Mouse (Mus musculus): ENCODE data around the gene 1700034J05Rik. TPM values are rescaled to one million over a fixed set of nuclear protein-coding genes. Genes with fewer than 3 reads are reported as not detected.

Gene 1700034J05Rik
- total RNA-seq, 2 experiments from 2014 or later = not detected

GRCm38 (mm10) chr6:146926415-146926980, 27.7 kb downstream of the 1700034J05Rik start:
- DNase-seq = no peak

GRCm38 (mm10) chr6:146918341-146918740, 35.9 kb downstream of the 1700034J05Rik start:
- DNase-seq = no peak

- DNase-seq = no peak
These were observed 36.8 kb downstream of the 1700034J05Rik start for GRCm38 (mm10) chr6:146917396-146917795.

GRCm38 (mm10) chr6:146915808-146916207, 38.4 kb downstream of the 1700034J05Rik start:
- no peak for DNase-seq

- DNase-seq = no peak
These were observed 40.6 kb downstream of the 1700034J05Rik start for GRCm38 (mm10) chr6:146913489-146914198.

GRCm38 (mm10) chr6:146912835-146913488, 41.3 kb downstream of the 1700034J05Rik start:
- DNase-seq = no peak

GRCm38 (mm10) chr6:146910801-146911200, 43.4 kb downstream of the 1700034J05Rik start:
- DNase-seq = no peak

- DNase-seq = no peak
These were observed 44.3 kb downstream of the 1700034J05Rik start for GRCm38 (mm10) chr6:146909725-146910489.

GRCm38 (mm10) chr6:146908801-146909200, 45.4 kb downstream of the 1700034J05Rik start:
- DNase-seq = no peak

- no peak for DNase-seq
These were observed 46.4 kb downstream of the 1700034J05Rik start for GRCm38 (mm10) chr6:146907795-146908190.

- no peak for DNase-seq
These were observed 47.0 kb downstream of the 1700034J05Rik start for GRCm38 (mm10) chr6:146907061-146907794.

- DNase-seq = no peak
These were observed 48.0 kb downstream of the 1700034J05Rik start for GRCm38 (mm10) chr6:146906000-146906786.

- no peak for DNase-seq
These were observed 49.5 kb downstream of the 1700034J05Rik start for GRCm38 (mm10) chr6:146904707-146905106.

- DNase-seq = no peak
These were observed 50.6 kb downstream of the 1700034J05Rik start for GRCm38 (mm10) chr6:146903632-146904031.

GRCm38 (mm10) chr6:146901929-146902328, 52.3 kb downstream of the 1700034J05Rik start:
- no peak for DNase-seq

Other genes starting within 250 kb of the 1700034J05Rik start
- 1 to 10 TPM; 5.9 to 8.6 TPM for gene Stk38l, start 229.4 kb downstream of the 1700034J05Rik start, total RNA-seq (2021)
- gene Arntl2, start 158.4 kb downstream of the 1700034J05Rik start, total RNA-seq (2021) = 1 to 10 TPM in 1 of 2 experiments, under 1 TPM in 1; 0.61 to 1.2 TPM
- not detected for gene Smco2, start 104.3 kb downstream of the 1700034J05Rik start, total RNA-seq (2021)
- 10 to 100 TPM; 32.7 to 33.7 TPM for gene Ppfibp1, start 65.9 kb downstream of the 1700034J05Rik start, total RNA-seq (2021)
- under 1 TPM; 0.54 to 0.59 TPM for gene Rep15, start 78.2 kb upstream of the 1700034J05Rik start, total RNA-seq (2021)
- 10 to 100 TPM; 51.7 to 59.4 TPM for gene Mrps35, start 88.3 kb upstream of the 1700034J05Rik start, total RNA-seq (2021)
- not detected for gene Mansc4, start 132.6 kb upstream of the 1700034J05Rik start, total RNA-seq (2021)
- 1 to 10 TPM; 2.3 to 2.4 TPM for gene Klhl42, start 137.0 kb upstream of the 1700034J05Rik start, total RNA-seq (2021)

Measured in gastrocnemius, postnatal 25 days (tissue).